Mouse (Mus musculus) hindbrain, embryonic 11.5 days (tissue): Measurements from ENCODE around the gene Evi2b. TPM values are rescaled to one million over a fixed set of nuclear protein-coding genes. Genes with fewer than 3 reads are reported as not detected.

Experiments used
- ATAC-seq: fragments of 200-750 bp; cut with Nextera tagmentation; 2 replicates; pipeline ENCODE4 v1.8.0; 2017; ENCODE audit warnings: mild to moderate bottlenecking, moderate TSS enrichment, moderate library complexity; ENCODE audit not compliant: low FRiP score
- DNase-seq: peaks from one replicate; pipeline ENCODE4 v3.0.0-alpha.2; 2015; ENCODE audit warnings: low spot score
- H3K27ac ChIP-seq: fragments of 300-500 bp; sonication (generic); 2 replicates; pipeline ENCODE4 v1.5.1; 2014; ENCODE audit warnings: mild to moderate bottlenecking, low read depth, low read length
- H3K27me3 ChIP-seq: fragments of 300-500 bp; sonication (generic); 2 replicates; pipeline ENCODE4 v1.6.1; 2014; ENCODE audit warnings: mild to moderate bottlenecking, low read length, moderate library complexity, mixed read lengths; ENCODE audit not compliant: control insufficient read depth, insufficient read depth
- H3K36me3 ChIP-seq: fragments of 300-500 bp; sonication (generic); 2 replicates; pipeline ENCODE4 v1.6.1; 2014; ENCODE audit warnings: mild to moderate bottlenecking, low read length, moderate library complexity, mixed read lengths; ENCODE audit not compliant: control insufficient read depth, insufficient read depth
- H3K4me1 ChIP-seq: fragments of 300-500 bp; sonication (generic); replicated peaks from 2 replicates; pipeline ENCODE4 v1.6.1; 2014; ENCODE audit warnings: low read length, mixed read lengths; ENCODE audit not compliant: control insufficient read depth, insufficient read depth
- H3K4me2 ChIP-seq: fragments of 300-500 bp; sonication (generic); replicated peaks from 2 replicates; pipeline ENCODE4 v1.6.1; 2014; ENCODE audit warnings: mild to moderate bottlenecking, low read depth, low read length
- H3K4me3 ChIP-seq: fragments of 300-500 bp; sonication (generic); 2 replicates; pipeline ENCODE4 v1.5.1; 2014; ENCODE audit warnings: low read depth, low read length
- H3K9ac ChIP-seq: fragments of 300-500 bp; sonication (generic); 2 replicates; pipeline ENCODE4 v1.6.1; 2014; ENCODE audit warnings: low read depth, low read length
- H3K9me3 ChIP-seq: fragments of 300-500 bp; sonication (generic); 2 replicates; pipeline ENCODE4 v1.6.1; 2016; ENCODE audit warnings: low read length; ENCODE audit not compliant: control insufficient read depth
- WGBS: fragments of 180-500 bp; shearing (Covaris S2); extraction: QIAGEN DNeasy Blood & Tissue Kit; methylation state at CpG from one replicate; pipeline ENCODE4 v1.1.7; 2014; 5-methylcytosine and 5-hydroxymethylcytosine counted together
- polyA plus RNA-seq: library from polyadenylated mRNA; unstranded; fragments of >200 nt; fragmentation: Nextera tagmentation; extraction: Ambion mirVana; gene quantifications from 2 replicates; pipeline ENCODE4 v1.2.1, GENCODE M21; 2014

The Evi2b gene
- polyA plus RNA-seq, 1 experiment from 2014 or later: 0.20 TPM

GRCm38 (mm10) chr11:79533950-79534690 lies 10.6 kb upstream of the Evi2b start:
- Histone ChIP-seq H3K9ac (no peak overlapping the region), H3K4me3 (no peak overlapping the region), H3K4me2 (no peak overlapping the region), H3K27me3 (no peaks in the 10 kb centered on the region), H3K9me3 (no peaks in the 10 kb centered on the region), H3K4me1 (no peaks in the 10 kb centered on the region), H3K27ac (no peak overlapping the region), H3K36me3 (no peaks in the 10 kb centered on the region)
- no peak for DNase-seq
- WGBS: 91% methylated on average over 8 of the region's 8 CpGs
- no peak for ATAC-seq

- DNase-seq (no peak), ATAC-seq (no peak)
- H3K27me3 ChIP-seq: no peaks in the 10 kb centered on the region
- no peak overlapping the region for H3K9ac ChIP-seq
- H3K4me1 ChIP-seq: no peaks in the 10 kb centered on the region
- H3K36me3 ChIP-seq: no peaks in the 10 kb centered on the region
- no peak overlapping the region for H3K4me2 ChIP-seq
- WGBS: 95% methylated on average over 6 of the region's 6 CpGs
- no peaks in the 10 kb centered on the region for H3K9me3 ChIP-seq
- H3K4me3 ChIP-seq: no peak overlapping the region
- H3K27ac ChIP-seq: no peak overlapping the region
These were observed 9.7 kb upstream of the Evi2b start for GRCm38 (mm10) chr11:79533311-79533710.

DNA sequence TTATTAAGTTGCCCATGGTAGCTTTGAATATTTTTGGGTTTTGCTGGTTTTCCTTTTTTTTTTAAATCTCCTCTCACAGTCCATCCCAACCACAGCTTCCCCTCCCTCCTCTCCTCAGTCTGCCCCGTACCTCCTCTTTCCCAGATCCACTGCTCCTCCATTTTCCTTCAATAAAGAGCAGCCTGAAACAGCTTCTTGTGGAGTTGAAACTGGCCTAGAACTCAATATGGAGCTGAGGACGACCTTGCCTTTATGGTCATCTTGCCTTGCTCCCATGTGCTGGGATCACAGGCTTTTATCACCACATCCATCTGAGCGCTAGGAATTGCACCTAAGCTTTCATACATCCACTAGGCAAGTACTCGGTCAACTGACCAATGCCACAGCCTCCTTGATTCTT lies 7.9 kb upstream of the Evi2b start:
- Histone ChIP-seq H3K27ac (no peak overlapping the region), H3K36me3 (no peaks in the 10 kb centered on the region), H3K4me3 (no peak overlapping the region), H3K27me3 (no peaks in the 10 kb centered on the region), H3K4me2 (no peak overlapping the region), H3K4me1 (no peaks in the 10 kb centered on the region), H3K9ac (no peak overlapping the region), H3K9me3 (no peaks in the 10 kb centered on the region)
- DNase-seq: no peak
- no peak for ATAC-seq
- 92% methylated on average over 4 of the region's 4 CpGs for WGBS

DNA sequence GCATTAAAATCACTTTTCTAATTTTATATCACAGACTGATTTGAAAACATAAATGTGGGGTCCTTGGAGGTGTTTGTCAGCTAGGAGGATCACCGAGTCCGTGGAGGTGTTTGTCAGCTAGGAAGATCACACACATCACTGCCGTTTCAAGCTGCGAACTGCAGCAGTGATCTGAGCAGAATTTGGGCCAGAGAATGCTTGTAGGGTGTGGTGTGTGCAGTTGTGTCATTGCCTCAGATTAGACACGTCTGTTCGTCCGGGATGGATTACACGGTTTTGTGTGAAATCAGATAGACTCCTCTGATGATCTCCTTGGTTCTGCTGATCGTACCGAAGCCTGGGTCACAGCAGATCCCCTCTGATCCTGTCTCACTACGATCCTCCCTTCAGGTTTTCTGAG lies 7.2 kb upstream of the Evi2b start:
- 93% methylated on average over 11 of the region's 11 CpGs for WGBS
- Histone ChIP-seq H3K4me1 (no peaks in the 10 kb centered on the region), H3K9me3 (no peaks in the 10 kb centered on the region), H3K4me3 (no peak overlapping the region), H3K27ac (no peak overlapping the region), H3K27me3 (no peaks in the 10 kb centered on the region), H3K4me2 (no peak overlapping the region), H3K9ac (no peak overlapping the region), H3K36me3 (no peaks in the 10 kb centered on the region)
- DNase-seq (no peak), ATAC-seq (no peak)

DNA sequence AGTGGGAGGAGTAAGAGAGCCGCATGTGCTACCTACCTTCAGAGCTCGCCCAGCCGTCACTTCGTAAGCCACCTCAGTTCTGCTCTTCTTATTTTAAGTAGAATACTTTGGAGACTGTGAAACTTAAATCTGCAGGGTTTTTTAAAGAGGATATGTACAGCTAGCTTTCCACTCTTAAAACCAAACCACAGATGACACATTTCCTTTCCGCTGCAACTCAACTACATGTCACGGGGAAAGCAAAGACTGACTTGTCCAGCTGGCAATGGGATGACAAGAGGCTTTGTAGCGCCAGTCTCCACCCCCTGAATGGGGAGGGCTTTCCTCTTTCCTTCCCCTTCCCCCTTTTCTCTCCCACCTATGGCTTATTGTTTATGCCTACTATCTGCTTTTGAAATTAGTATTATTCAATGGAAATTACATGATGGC lies 6.8 kb upstream of the Evi2b start, which contains the start of the genes Evi2 and Evi2a:
TSS of gene Evi2 (minus strand) at position 257 of the 429 bp plus-strand sequence.
TSS of gene Evi2a (minus strand) at position 277 of the 429 bp plus-strand sequence.
- no peak for DNase-seq
- H3K9me3 ChIP-seq: no peaks in the 10 kb centered on the region
- no peak within 1 kb of the TSS for H3K4me3 ChIP-seq
- 90% methylated on average over 7 of the region's 7 CpGs for WGBS
- no peak within 1 kb of the TSS for H3K9ac ChIP-seq
- no peaks in the 10 kb centered on the region for H3K4me1 ChIP-seq
- H3K27me3 ChIP-seq: no peaks in the 10 kb centered on the region
- H3K27ac ChIP-seq: no peak within 1 kb of the TSS
- H3K36me3 ChIP-seq: no peaks in the 10 kb centered on the region
- H3K4me2 ChIP-seq: no peak within 1 kb of the TSS
- no peak for ATAC-seq

DNA sequence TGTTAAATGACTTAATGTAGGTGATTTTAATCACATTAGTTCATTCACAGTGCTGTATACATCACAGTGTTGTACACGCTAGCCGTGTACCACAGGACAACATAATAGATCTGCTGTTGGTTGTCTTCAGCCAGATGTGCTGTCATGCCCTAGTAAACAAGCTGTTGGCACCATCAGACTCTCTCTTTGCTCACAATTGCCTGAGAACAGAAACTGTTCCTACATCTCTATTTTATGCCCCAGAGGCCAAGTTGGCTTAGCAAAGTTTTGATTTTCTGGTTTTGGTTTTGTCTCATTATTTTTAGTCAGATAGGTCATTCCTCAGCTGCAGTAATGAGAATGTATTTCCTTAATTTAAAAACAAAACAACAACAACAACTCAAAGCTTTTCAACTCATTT lies 6.2 kb upstream of the Evi2b start:
- Histone ChIP-seq H3K4me1 (no peaks in the 10 kb centered on the region), H3K27me3 (no peaks in the 10 kb centered on the region), H3K4me3 (no peak overlapping the region), H3K9ac (no peak overlapping the region), H3K4me2 (no peak overlapping the region), H3K36me3 (no peaks in the 10 kb centered on the region), H3K27ac (no peak overlapping the region), H3K9me3 (no peaks in the 10 kb centered on the region)
- no peak for ATAC-seq
- 95% methylated on average over 2 of the region's 2 CpGs for WGBS
- no peak for DNase-seq

GRCm38 (mm10) chr11:79529226-79529625 lies 5.7 kb upstream of the Evi2b start:
- no peak for DNase-seq
- Histone ChIP-seq H3K4me2 (no peak overlapping the region), H3K27me3 (no peaks in the 10 kb centered on the region), H3K4me3 (no peak overlapping the region), H3K36me3 (no peaks in the 10 kb centered on the region), H3K4me1 (no peaks in the 10 kb centered on the region), H3K9me3 (no peaks in the 10 kb centered on the region), H3K9ac (no peak overlapping the region), H3K27ac (no peak overlapping the region)
- no peak for ATAC-seq
- WGBS: 97% methylated on average over 6 of the region's 6 CpGs

DNA sequence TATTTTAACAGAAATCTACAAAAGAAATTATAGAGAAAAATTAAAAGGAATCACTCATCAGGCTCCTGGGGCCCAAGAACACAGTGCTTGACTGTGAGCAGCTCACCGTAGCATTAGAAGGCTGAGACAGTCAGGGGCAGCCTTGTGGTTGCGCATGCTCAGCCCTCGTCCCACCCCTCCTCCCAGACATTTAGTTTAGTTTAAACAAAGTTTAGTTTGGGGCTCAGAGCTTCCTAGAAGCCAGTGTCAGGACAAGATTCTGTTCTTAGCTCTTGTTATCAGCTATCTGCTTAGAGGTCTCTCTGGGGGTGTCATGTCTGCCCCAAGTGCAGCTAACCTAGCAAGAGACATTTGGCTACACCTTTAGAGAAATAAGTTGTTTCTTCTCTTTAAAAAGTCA lies 5.0 kb upstream of the Evi2b start:
- no peak overlapping the region for H3K27ac ChIP-seq
- ATAC-seq (no peak), DNase-seq (no peak)
- H3K4me3 ChIP-seq: no peak overlapping the region
- no peaks in the 10 kb centered on the region for H3K27me3 ChIP-seq
- H3K9me3 ChIP-seq: no peaks in the 10 kb centered on the region
- no peak overlapping the region for H3K4me2 ChIP-seq
- H3K36me3 ChIP-seq: no peaks in the 10 kb centered on the region
- no peaks in the 10 kb centered on the region for H3K4me1 ChIP-seq
- 93% methylated on average over 3 of the region's 3 CpGs for WGBS
- no peak overlapping the region for H3K9ac ChIP-seq

- Histone ChIP-seq H3K4me3 (no peak overlapping the region), H3K36me3 (no peaks in the 10 kb centered on the region), H3K27ac (no peak overlapping the region), H3K9me3 (no peaks in the 10 kb centered on the region), H3K4me2 (no peak overlapping the region), H3K9ac (no peak overlapping the region), H3K4me1 (no peaks in the 10 kb centered on the region), H3K27me3 (no peaks in the 10 kb centered on the region)
- ATAC-seq (no peak), DNase-seq (no peak)
- WGBS: 93% methylated on average over 5 of the region's 5 CpGs
These were observed 4.3 kb upstream of the Evi2b start for GRCm38 (mm10) chr11:79527739-79528384.
